Mouse (Mus musculus) c-Kit-positive CD71-positive TER-119-positive erythroid progenitor cells, embryonic 14.5 days (primary cell): ENCODE data around the gene Glod4.
"Not testable (repeated sequence)": the region's sequence is repeated elsewhere in the genome, so short reads cannot be mapped to it uniquely, and the experiment has no call there.

Experiments
- DNase-seq: peaks from one replicate; pipeline ENCODE4 v3.0.0-alpha.2; 2013; ENCODE audit warnings: low spot score

Gene Glod4

DNA sequence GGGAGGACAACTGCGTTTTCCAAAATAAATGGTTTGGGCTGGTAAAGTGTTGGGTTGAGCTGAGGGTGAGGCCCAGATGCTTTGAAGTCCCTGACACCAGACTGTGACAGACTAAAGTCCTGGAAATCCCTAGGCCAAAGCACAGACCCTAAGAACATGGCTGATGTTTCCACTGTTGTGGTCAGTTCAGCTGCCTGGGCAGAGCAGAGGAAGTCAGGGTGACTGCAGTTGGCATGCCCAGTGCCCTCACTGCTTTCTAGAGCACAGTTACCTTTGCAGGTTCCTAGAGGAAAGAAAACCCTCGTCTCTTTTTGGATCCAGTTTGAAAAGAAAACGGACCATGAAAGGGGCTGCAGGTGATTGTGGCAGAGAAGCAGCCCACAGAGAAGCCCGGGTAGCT lies 13.9 kb upstream of the Glod4 start:
- DNase-seq, result no peak

DNA sequence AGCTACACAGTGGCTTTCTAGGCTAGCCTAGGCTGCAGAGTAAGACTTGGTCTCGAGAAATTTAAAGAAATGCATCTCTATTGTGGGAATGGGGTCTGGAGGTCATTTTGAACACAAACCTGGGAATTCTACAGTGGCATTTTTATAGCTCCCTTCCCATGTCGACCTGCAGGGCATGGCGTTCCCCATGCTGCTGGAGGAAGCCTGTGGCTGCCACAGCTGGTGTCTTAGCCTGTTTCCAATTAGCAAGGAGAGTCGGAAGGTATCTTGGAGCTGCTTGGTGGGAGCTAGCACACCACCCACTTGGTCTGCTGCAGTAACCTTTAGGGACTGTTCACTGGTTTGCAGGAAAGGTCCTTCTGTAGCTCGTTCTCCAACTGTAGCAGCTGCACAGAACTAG lies 12.6 kb upstream of the Glod4 start:
- no peak for DNase-seq

DNA sequence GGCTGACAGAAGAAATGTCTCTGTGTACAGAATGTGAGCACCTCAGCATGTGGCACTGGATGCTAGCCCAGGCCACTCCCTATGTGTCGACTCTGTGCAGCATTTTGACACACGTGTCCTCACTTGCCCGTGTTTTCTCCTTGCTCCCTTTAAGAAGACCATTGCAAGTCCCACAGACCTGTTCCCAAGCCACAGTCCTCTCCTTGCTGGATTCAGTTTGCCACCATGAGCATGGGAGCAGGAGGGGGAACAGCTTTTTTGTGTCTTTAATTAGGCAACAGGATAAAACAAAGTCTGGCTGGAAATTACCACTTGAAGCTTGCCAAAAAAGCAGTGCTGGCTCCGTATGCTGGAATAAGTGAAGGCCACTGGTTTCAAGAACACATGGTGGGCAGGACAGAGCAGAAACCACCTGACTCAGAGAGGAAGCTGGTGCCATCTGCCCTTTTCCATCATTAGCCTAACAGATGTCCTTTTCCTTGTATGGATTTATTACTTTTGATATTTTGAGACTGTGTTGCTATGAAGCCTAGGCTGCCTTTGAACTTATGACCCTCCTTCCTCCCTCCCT lies 12.0 kb upstream of the Glod4 start:
- no peak for DNase-seq

DNA sequence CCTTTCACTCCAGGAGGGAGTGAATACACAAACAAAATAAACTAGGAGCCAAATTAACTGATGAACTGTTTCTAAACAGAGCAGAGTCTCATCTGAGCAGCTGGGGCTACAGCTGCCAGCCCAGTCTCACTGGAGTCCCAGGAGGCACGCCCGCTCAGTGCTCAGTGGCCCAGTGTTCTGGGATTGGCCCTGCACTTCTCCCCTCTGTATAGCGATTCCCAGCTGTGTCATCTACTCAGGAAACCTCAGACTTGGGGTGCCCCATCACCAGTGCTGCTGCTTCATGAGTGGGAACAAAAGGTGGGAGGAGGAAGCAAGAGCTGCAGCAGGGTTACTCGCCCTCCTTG lies 10.4 kb upstream of the Glod4 start:
- DNase-seq, result no peak

DNA sequence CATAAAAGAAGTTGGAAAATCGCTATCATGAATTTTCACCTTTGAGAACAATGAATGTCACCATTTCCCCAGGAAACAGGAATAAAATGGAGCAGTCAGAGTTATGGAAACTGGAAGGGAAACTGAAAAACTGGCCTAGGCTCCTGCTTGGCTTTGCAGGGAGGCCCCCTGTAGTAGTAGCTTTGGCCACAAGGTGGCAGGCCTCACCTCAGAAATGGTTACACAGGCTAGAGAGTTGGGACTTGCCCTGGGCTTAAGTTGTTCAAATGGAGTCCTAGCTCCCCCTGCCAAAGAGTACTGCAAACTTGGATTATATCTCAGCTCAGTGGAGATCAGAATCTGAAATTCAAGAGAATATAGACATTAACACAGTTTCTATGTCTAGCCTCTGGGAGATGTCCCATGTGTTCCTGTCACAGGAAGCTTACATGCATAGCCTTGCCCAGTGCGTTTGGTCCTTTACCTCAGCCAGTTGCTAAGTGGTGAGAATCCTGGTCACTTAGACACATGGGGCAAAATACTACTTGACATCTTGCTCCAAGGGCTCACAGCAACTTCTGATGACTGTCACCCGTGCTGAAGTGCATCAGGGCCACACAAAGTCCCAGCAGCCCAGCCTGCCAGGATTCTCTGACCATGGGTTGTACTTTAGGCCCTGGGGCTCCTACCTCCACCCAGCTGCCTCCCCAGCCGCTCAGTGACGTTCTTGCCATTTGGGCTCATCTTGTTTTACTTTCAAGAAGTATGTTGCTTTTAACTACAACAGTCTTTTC lies 9.8 kb upstream of the Glod4 start:
- peak; percentile 32 for DNase-seq

GRCm38 (mm10) chr11:76252036-76252435 lies 8.5 kb upstream of the Glod4 start:
- DNase-seq, result no peak

- DNase-seq, result no peak
Observed at GRCm38 (mm10) chr11:76247239-76247638, 3.7 kb upstream of the Glod4 start.

DNA sequence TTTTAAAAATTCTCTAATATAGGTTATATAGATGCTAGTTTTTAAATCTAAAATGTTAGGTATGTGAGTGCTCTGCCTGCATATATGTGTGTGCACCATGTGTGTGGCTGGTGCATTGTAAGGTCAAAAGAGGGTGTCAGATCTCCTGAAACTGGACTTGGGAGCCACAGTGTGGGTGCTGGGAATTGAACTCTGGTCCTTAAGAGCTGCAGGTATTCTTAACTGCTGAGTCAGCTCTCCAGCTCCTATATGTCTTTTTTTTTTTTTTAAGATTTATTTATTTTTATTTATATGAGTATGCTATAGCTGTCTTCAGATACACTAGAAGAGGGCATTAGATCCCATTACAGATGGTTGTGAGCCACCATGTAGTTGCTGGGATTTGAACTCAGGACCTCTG lies 2.9 kb upstream of the Glod4 start:
- DNase-seq, result no peak

DNA sequence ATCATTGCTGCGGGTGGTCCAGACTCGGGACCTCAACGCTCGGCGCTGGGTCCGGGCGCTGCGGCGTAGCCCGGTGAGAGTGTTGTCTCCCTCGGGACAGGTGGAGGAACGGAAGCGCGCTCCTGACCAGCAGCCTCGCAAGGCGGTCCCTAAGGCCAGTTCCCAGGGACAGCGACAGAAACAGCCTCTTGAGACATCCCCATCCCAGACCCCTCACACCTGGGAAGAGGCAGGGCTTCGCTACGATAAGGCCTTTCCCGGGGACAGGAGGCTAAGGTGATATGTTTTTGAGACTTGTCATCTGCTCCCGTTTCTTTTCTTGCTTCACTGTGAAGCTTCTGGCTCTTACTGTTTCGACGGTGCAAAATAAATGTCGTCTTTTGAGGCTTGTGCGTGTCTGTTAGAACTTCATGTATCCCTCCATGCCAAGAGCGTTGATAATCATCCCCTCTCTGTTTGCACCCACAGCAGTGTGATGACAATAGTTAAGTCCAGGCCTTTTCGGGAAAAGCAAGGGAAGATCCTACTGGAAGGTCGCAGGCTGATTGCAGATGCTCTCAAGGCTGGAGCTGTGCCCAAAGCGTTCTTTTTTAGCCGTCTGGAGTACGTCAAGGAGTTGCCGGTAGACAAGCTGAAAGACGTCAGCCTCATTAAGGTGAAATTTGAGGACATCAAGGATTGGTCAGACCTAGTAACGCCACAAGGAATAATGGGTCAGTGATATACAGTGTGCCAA lies 454 bp upstream of the Glod4 start:
- peak; percentile 21 for DNase-seq

DNA sequence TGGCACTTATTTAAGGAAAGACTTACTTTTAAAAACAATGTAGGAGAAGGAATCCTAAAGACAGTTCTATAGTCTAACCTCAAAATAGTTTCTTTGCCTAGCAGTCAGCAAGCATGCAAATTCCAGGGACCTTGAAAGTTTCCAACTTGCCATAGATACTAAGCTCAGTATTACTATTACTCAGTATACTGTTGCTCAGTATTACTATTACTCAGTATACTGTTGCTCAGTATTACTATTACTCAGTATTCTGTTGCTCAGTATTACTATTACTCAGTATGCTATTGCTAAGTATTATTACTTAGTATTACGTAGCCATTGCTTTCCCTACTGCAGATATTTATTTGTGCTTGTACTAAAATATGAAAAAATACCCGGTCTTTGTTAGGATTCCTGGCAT lies 3.8 kb downstream of the Glod4 start:
- no peak for DNase-seq

DNA sequence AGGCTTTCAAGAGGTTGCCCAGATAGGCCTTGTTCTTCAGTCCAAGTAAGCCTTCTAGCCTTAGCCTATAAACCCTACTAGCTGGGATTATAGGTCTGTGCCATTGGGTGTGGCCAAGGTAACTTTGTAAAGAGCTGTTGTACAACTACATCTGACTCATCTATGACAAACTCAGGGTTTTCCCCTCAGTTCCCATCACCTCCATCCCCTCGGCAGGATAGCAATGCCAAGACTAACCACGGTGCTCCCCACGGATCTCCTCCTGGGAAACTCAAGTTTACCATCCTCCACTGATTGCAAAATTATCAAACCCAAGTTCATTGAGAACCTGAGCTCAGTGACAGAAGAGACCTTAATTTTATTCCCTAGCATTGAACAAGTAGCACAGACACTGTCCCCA lies 7.4 kb downstream of the Glod4 start:
- no peak for DNase-seq

GRCm38 (mm10) chr11:76225051-76225450 lies 18.5 kb downstream of the Glod4 start:
- DNase-seq, result no peak

GRCm38 (mm10) chr11:76224631-76225030 lies 18.9 kb downstream of the Glod4 start:
- DNase-seq, result no peak

DNA sequence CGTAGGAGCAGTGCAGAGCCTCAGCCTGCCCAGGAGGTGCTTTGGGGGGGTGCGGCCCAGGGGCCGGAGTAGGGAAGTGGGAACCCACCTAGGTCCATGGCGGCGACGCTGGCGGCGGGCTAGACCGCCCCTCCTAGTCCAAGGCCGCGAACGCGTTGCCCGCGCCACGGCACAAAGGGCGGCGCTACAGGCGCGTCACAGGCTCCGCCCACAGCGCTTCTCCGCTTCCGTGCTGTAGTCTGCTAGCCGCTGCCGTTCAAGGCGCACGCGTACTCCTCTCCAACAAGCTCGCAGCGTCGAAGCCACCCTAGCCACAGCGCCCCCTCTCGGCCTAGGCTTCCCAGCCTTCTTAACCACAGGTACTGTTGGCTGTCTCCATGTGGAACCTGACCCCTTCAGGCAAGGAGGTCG lies 26.1 kb downstream of the Glod4 start, which contains the start of the genes Dbil5 and Gemin4:
Gene Dbil5 (plus strand): TSS at position 219 of the 411 bp plus-strand sequence.
Gene Gemin4 (minus strand): TSS at position 275 of the 411 bp plus-strand sequence.
- peak; percentile 97 for DNase-seq

- peak; percentile 41 for DNase-seq
Observed at GRCm38 (mm10) chr11:76216681-76217389, 26.7 kb downstream of the Glod4 start.

- no peak for DNase-seq
Observed at GRCm38 (mm10) chr11:76216049-76216540, 27.4 kb downstream of the Glod4 start.

- no peak for DNase-seq
Observed at GRCm38 (mm10) chr11:76215011-76215410, 28.5 kb downstream of the Glod4 start.

- DNase-seq, result no peak
Observed at GRCm38 (mm10) chr11:76213841-76214240, 29.7 kb downstream of the Glod4 start.

DNA sequence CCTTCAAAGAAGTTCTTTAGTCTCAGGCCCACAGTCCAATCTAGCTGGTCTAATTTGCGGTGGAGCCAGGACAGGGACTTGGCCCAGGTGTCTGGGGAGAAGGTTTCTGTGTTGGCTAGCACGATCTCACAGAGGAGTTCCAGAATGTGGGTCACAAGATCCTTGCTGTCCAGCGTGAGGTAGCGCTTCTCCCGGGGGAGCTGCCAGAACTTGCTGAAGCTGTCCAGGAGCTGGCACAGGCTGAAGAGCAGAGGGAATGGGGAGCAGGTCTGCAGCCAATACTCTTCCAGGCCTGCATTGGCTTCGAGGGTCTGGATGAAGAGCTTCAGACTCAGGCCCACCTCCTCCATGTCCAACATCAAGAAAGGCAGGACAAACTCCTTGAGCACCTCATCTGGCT lies 31.9 kb downstream of the Glod4 start:
- not testable (repeated sequence) for DNase-seq

GRCm38 (mm10) chr11:76210228-76210985 lies 33.1 kb downstream of the Glod4 start:
- DNase-seq, result no peak

DNA sequence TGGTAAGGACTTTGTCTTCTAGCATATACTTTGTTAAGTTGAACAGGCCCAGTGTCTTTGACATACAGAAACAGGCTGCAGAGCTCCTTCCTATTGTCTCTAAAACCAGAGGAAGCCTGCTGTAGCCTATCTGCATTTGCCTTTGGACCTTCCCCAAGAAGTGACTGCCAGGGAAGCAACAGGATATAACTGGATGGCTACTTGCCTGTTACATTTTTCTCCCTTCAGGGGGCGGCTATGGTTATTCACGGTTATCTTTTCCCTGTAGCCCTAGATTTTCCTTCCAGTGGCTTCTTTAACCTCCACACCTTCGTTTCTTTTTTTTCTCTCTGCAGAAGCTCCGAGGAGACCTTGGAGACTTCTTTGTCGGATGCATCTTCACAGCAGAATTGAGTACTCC lies 36.7 kb downstream of the Glod4 start:
- no peak for DNase-seq
